Mouse (Mus musculus) lung, postnatal 0 days (tissue): ENCODE data around the gene Scap. TPM values are rescaled to one million over a fixed set of nuclear protein-coding genes. Genes with fewer than 3 reads are reported as not detected.

ENCODE experiments used
- ATAC-seq: fragments of 200-750 bp; cut with Nextera tagmentation; 2 replicates; pipeline ENCODE4 v1.8.0; 2017; ENCODE audit warnings: moderate library complexity
- DNase-seq: peaks from one replicate; pipeline ENCODE4 v3.0.0-alpha.2; 2016; ENCODE audit warnings: low spot score
- H3K27ac ChIP-seq: fragments of 300-500 bp; sonication (generic); 2 replicates; pipeline ENCODE4 v1.5.1; 2014; ENCODE audit warnings: antibody characterized with exemption, mild to moderate bottlenecking, low read length, mixed read lengths
- H3K27me3 ChIP-seq: fragments of 300-500 bp; sonication (generic); replicated peaks from 2 replicates; pipeline ENCODE4 v1.6.1; 2014; ENCODE audit warnings: low read length, mixed read lengths; ENCODE audit not compliant: insufficient read depth
- H3K36me3 ChIP-seq: fragments of 300-500 bp; sonication (generic); 2 replicates; pipeline ENCODE4 v1.6.1; 2014; ENCODE audit warnings: low read length, mixed read lengths; ENCODE audit not compliant: insufficient read depth
- H3K4me1 ChIP-seq: fragments of 300-500 bp; sonication (generic); 2 replicates; pipeline ENCODE4 v1.6.1; 2014; ENCODE audit warnings: antibody characterized with exemption, low read depth, low read length, mixed read lengths; ENCODE audit not compliant: insufficient read depth
- H3K4me2 ChIP-seq: fragments of 300-500 bp; sonication (generic); replicated peaks from 2 replicates; pipeline ENCODE4 v1.6.1; 2014; ENCODE audit warnings: low read depth, mild to moderate bottlenecking, low read length, moderate library complexity, mixed read lengths
- H3K4me3 ChIP-seq: fragments of 300-500 bp; sonication (generic); 2 replicates; pipeline ENCODE4 v1.5.1; 2014; ENCODE audit warnings: low read depth, low read length
- H3K9ac ChIP-seq: fragments of 300-500 bp; sonication (generic); replicated peaks from 2 replicates; pipeline ENCODE4 v1.6.1; 2014; ENCODE audit warnings: low read depth, mild to moderate bottlenecking
- H3K9me3 ChIP-seq: fragments of 300-500 bp; sonication (generic); 2 replicates; pipeline ENCODE4 v1.6.1; 2016; ENCODE audit warnings: low read length, mixed read lengths
- CTCF ChIP-seq: IDR thresholded peaks from 2 replicates; pipeline ENCODE4 v1.5.1; 2016; ENCODE audit warnings: antibody characterized with exemption, mild to moderate bottlenecking
- EP300 ChIP-seq: IDR thresholded peaks from 2 replicates; pipeline ENCODE4 v1.6.1; 2016; ENCODE audit warnings: antibody characterized with exemption, mild to moderate bottlenecking, control low read depth
- WGBS: fragments of 180-500 bp; shearing (Covaris S2); extraction: QIAGEN DNeasy Blood & Tissue Kit; methylation state at CpG from one replicate; pipeline ENCODE4 v1.1.7; 2014; 5-methylcytosine and 5-hydroxymethylcytosine counted together
- polyA plus RNA-seq: library from polyadenylated mRNA; unstranded; fragments of >200 nt; fragmentation: Nextera tagmentation; extraction: Ambion mirVana; gene quantifications from 2 replicates; pipeline ENCODE4 v1.2.1, GENCODE M21; 2015

Scap gene
- polyA plus RNA-seq, 1 experiment from 2014 or later, result 18.1 TPM

GRCm38 (mm10) chr9:110296867-110297627, 36.0 kb upstream of the Scap start:
- no peak overlapping the region for H3K4me2 ChIP-seq
- DNase-seq, result peak; percentile 87
- peak; percentile 95 for TF ChIP-seq CTCF
- no peak for TF ChIP-seq EP300
- 2% methylated on average over 5 of the region's 5 CpGs for WGBS
- no peaks in the 10 kb centered on the region for H3K36me3 ChIP-seq
- no peak overlapping the region for H3K4me3 ChIP-seq
- H3K9me3 ChIP-seq, result no peaks in the 10 kb centered on the region
- no peaks in the 10 kb centered on the region for H3K4me1 ChIP-seq
- no peak overlapping the region for H3K27ac ChIP-seq
- peak; percentile 37; the same call in 1 of the 2 replicates for ATAC-seq
- H3K9ac ChIP-seq, result no peak overlapping the region
- no peaks in the 10 kb centered on the region for H3K27me3 ChIP-seq

- no peak for ATAC-seq
- TF ChIP-seq EP300, result no peak
- peak; percentile 44 for TF ChIP-seq CTCF
- peak overlapping the region; percentile 36 for H3K9ac ChIP-seq
Measured at GRCm38 (mm10) chr9:110304516-110304915, 28.6 kb upstream of the Scap start.

GRCm38 (mm10) chr9:110304969-110305651, 28.0 kb upstream of the Scap start, which contains the start of gene Elp6:
Gene Elp6 (plus strand): TSS chr9:110305173.
- ATAC-seq, result peak; percentile 99

More at GRCm38 (mm10) chr9:110304516-110304915, 28.6 kb upstream of the Scap start:
- Histone ChIP-seq H3K27ac (peak overlapping the region; percentile 83), H3K9me3 (no peaks in the 10 kb centered on the region), H3K4me3 (peak overlapping the region; percentile 54), H3K4me1 (no peaks in the 10 kb centered on the region), H3K4me2 (peak overlapping the region; percentile 78), H3K36me3 (no peaks in the 10 kb centered on the region), H3K27me3 (no peaks in the 10 kb centered on the region)
- peak; percentile 34 for DNase-seq
- 4% methylated on average over 4 of the region's 4 CpGs for WGBS

GRCm38 (mm10) chr9:110306371-110306770, 26.7 kb upstream of the Scap start:
- no peak for TF ChIP-seq CTCF
- TF ChIP-seq EP300, result no peak
- Histone ChIP-seq H3K4me2 (no peak overlapping the region), H3K9ac (no peak overlapping the region), H3K4me3 (no peak overlapping the region), H3K9me3 (no peaks in the 10 kb centered on the region), H3K36me3 (peaks cover 8% of the 10 kb centered on the region; the same call in 1 of the 2 replicates), H3K4me1 (no peaks in the 10 kb centered on the region), H3K27me3 (no peaks in the 10 kb centered on the region), H3K27ac (no peak overlapping the region)
- no peak for DNase-seq
- no peak for ATAC-seq
- 90% methylated on average over 5 of the region's 5 CpGs for WGBS

More at GRCm38 (mm10) chr9:110304969-110305651, 28.0 kb upstream of the Scap start, which contains the start of gene Elp6:
- H3K4me3 ChIP-seq, result peak within 1 kb of the TSS; percentile 54
- 2% methylated on average over 46 of the region's 46 CpGs for WGBS
- peak within 1 kb of the TSS; percentile 36 for H3K9ac ChIP-seq
- peak within 1 kb of the TSS; percentile 83 for H3K27ac ChIP-seq
- no peaks in the 10 kb centered on the region for H3K27me3 ChIP-seq
- H3K4me1 ChIP-seq, result no peaks in the 10 kb centered on the region
- H3K9me3 ChIP-seq, result no peaks in the 10 kb centered on the region
- TF ChIP-seq EP300, result no peak
- TF ChIP-seq CTCF, result peak; percentile 37; the same call in 1 of the 2 replicates
- peak within 1 kb of the TSS; percentile 78 for H3K4me2 ChIP-seq
- H3K36me3 ChIP-seq, result no peaks in the 10 kb centered on the region; the same call in 1 of the 2 replicates
- peak; percentile 96 for DNase-seq

GRCm38 (mm10) chr9:110314706-110315105, 18.4 kb upstream of the Scap start:
- H3K4me2 ChIP-seq, result no peak overlapping the region
- peaks cover 8% of the 10 kb centered on the region; the same call in 1 of the 2 replicates for H3K36me3 ChIP-seq
- H3K27ac ChIP-seq, result no peak overlapping the region
- no peaks in the 10 kb centered on the region for H3K4me1 ChIP-seq
- 70% methylated on average over 5 of the region's 5 CpGs for WGBS
- no peak overlapping the region for H3K9ac ChIP-seq
- ATAC-seq (no peak), DNase-seq (no peak)
- TF ChIP-seq CTCF, result no peak
- no peak for TF ChIP-seq EP300
- H3K9me3 ChIP-seq, result no peaks in the 10 kb centered on the region
- H3K4me3 ChIP-seq, result no peak overlapping the region
- no peaks in the 10 kb centered on the region for H3K27me3 ChIP-seq

- Histone ChIP-seq H3K36me3 (peaks cover 5% of the 10 kb centered on the region; the same call in 1 of the 2 replicates), H3K9me3 (no peaks in the 10 kb centered on the region), H3K4me1 (no peaks in the 10 kb centered on the region), H3K4me2 (no peak overlapping the region), H3K9ac (no peak overlapping the region), H3K27me3 (no peaks in the 10 kb centered on the region), H3K4me3 (no peak overlapping the region), H3K27ac (no peak overlapping the region)
- DNase-seq (no peak), ATAC-seq (no peak)
- TF ChIP-seq EP300 (no peak), CTCF (no peak)
- WGBS, result 70% methylated on average over 6 of the region's 6 CpGs
Measured at GRCm38 (mm10) chr9:110315410-110315809, 17.7 kb upstream of the Scap start.
